ENCODE assay signal across 28 mouse cellular contexts in the genomic region with DNA sequence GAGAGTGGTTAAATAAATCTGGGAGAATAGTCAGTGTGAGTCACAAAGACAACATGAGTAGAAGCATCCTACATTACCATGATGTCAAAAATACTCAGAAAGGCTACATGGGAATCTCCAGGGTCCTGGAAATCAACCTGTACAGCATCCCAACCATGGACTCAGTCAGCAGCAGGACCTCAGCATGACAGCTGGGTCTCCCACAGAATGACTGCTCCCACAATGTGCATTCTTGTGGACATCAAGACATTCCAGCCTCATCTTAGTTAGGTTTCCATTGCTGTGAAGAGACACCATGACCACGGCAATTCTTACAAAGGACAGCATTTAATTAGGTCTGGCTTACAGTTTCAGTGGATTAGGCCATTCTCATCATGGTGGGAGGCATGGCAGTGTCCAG.
"Had no signal": no experiment of that assay in that cellular context is flagged by ENCODE, and none has a peak within 500 bp of the region (broad histone marks: within the 10 kb centered on the region; RNA-seq: fewer than 3 reads in every experiment).

No protein-coding gene starts in this region.

- DNase-seq: left cerebral cortex, postnatal 4 days; liver; liver, embryonic 13.5 days; liver, postnatal 0 days; lung, adult 18-20 months; lung, adult 2 months; lung, embryonic 14.5 days; lung, postnatal 10 days; lung, postnatal 14 days; lung, postnatal 36 days; lung, postnatal 4 days; midbrain, embryonic 14.5 days had no signal

- H3K4me2 ChIP-seq: limb, embryonic 12.5 days; limb, embryonic 13.5 days; limb, embryonic 15.5 days; liver, embryonic 11.5 days; liver, embryonic 12.5 days; liver, embryonic 13.5 days; liver, embryonic 15.5 days; lung, embryonic 14.5 days; lung, embryonic 15.5 days; midbrain, embryonic 11.5 days; midbrain, embryonic 12.5 days; midbrain, embryonic 13.5 days; midbrain, embryonic 15.5 days had no signal

- H3K27me3 ChIP-seq: limb, embryonic 12.5 days; limb, embryonic 13.5 days; limb, embryonic 15.5 days; liver, embryonic 12.5 days; liver, embryonic 13.5 days; liver, embryonic 15.5 days; lung, embryonic 15.5 days; megakaryocyte, embryonic 14.5 days; midbrain, embryonic 12.5 days; midbrain, embryonic 13.5 days; midbrain, embryonic 15.5 days had no signal

- ATAC-seq: liver, embryonic 12.5 days; liver, postnatal 0 days; lung, postnatal 0 days; midbrain, embryonic 13.5 days; midbrain, embryonic 15.5 days; midbrain, embryonic 16.5 days had no signal

- H3K36me3 ChIP-seq: limb, embryonic 10.5 days; limb, embryonic 12.5 days; limb, embryonic 13.5 days; limb, embryonic 15.5 days; liver, embryonic 12.5 days; liver, embryonic 13.5 days; liver, embryonic 15.5 days; lung, embryonic 15.5 days; midbrain, embryonic 10.5 days; midbrain, embryonic 12.5 days; midbrain, embryonic 13.5 days; midbrain, embryonic 15.5 days had no signal

- H3K4me3 ChIP-seq: limb, embryonic 10.5 days; limb, embryonic 12.5 days; limb, embryonic 13.5 days; limb, embryonic 15.5 days; liver, embryonic 12.5 days; liver, embryonic 13.5 days; liver, embryonic 15.5 days; lung, embryonic 15.5 days; megakaryocyte, embryonic 14.5 days; midbrain, embryonic 10.5 days; midbrain, embryonic 12.5 days; midbrain, embryonic 13.5 days; midbrain, embryonic 15.5 days had no signal
